Mouse (Mus musculus) bone marrow macrophage, adult 2 months (primary cell): Measurements from ENCODE around the gene Brsk1.

Experiments
- CTCF ChIP-seq: IDR thresholded peaks from 2 replicates; pipeline ENCODE4 v1.5.1; 2012; ENCODE audit warnings: low read depth, mild to moderate bottlenecking, low read length, moderate library complexity
- POLR2A ChIP-seq: IDR thresholded peaks from 2 replicates; pipeline ENCODE4 v1.6.1; 2012; ENCODE audit warnings: mild to moderate bottlenecking, low read depth, low read length, borderline replicate concordance

- no peak for TF ChIP-seq CTCF
- no peak for TF ChIP-seq POLR2A
Observed at GRCm38 (mm10) chr7:4742482-4742819, 52.0 kb downstream of the Brsk1 start.
